Mouse (Mus musculus) C2C12 (cell line): ENCODE measurements around the gene Mpst. TPM values are rescaled to one million over a fixed set of nuclear protein-coding genes. Genes with fewer than 3 reads are reported as not detected.
A peak's percentile ranks its signal among the peaks of the same experiment; 100 is the strongest.

Experiments used
- H3K27me3 ChIP-seq: one replicate; pipeline ENCODE4 v1.6.1; 2011; ENCODE audit not compliant: control insufficient read depth, insufficient read depth, insufficient read length
- H3K36me3 ChIP-seq: one replicate; pipeline ENCODE4 v1.6.1; 2011; ENCODE audit not compliant: control insufficient read depth, insufficient read depth
- H3K4me3 ChIP-seq: one replicate; pipeline ENCODE4 v1.5.1; 2011; ENCODE audit warnings: mild to moderate bottlenecking, control low read depth; ENCODE audit not compliant: poor library complexity, insufficient read depth, severe bottlenecking
- H3K79me2 ChIP-seq: one replicate; pipeline ENCODE4 v1.6.1; 2011; ENCODE audit not compliant: control insufficient read depth, insufficient read depth
- H3K79me3 ChIP-seq: one replicate; pipeline ENCODE4 v1.6.1; 2011; ENCODE audit warnings: low read depth, control low read depth
- H3ac ChIP-seq: one replicate; pipeline ENCODE3; 2011; ENCODE audit warnings: low read depth; ENCODE audit not compliant: control insufficient read depth, insufficient read length
- CEBPB ChIP-seq: IDR thresholded peaks from one replicate; pipeline ENCODE4 v1.6.1; 2011; ENCODE audit warnings: low read depth, mild to moderate bottlenecking, control low read depth, moderate library complexity
- CTCF ChIP-seq: IDR thresholded peaks from one replicate; pipeline ENCODE4 v1.5.1; 2011; ENCODE audit not compliant: control insufficient read depth, insufficient read depth, insufficient read length
- FOSL1 ChIP-seq: IDR thresholded peaks from one replicate; pipeline ENCODE4 v1.8.0; 2011; ENCODE audit warnings: mild to moderate bottlenecking, low read length; ENCODE audit not compliant: poor library complexity, insufficient read depth, severe bottlenecking
- MAX ChIP-seq: IDR thresholded peaks from one replicate; pipeline ENCODE4 v1.6.1; 2011; ENCODE audit warnings: mild to moderate bottlenecking, control low read depth
- MYOD1 ChIP-seq: IDR thresholded peaks from one replicate; pipeline ENCODE4 v1.6.1; 2011; ENCODE audit warnings: low read depth; ENCODE audit not compliant: control insufficient read depth, insufficient read length
- MYOG ChIP-seq: IDR thresholded peaks from one replicate; pipeline ENCODE4 v1.6.1; 2011; ENCODE audit not compliant: control insufficient read depth, insufficient read length; ENCODE audit errors: extremely low read depth
- USF1 ChIP-seq: IDR thresholded peaks from one replicate; pipeline ENCODE4 v1.6.1; 2011; ENCODE audit warnings: low read depth, mild to moderate bottlenecking, control low read depth, moderate library complexity
- polyA plus RNA-seq: library from polyadenylated mRNA; unstranded; fragments of >200 nt; fragmentation: generic; extraction: Trizol; gene quantifications from one replicate; pipeline ENCODE4 v1.2.1, GENCODE M21; 2012; ENCODE audit warnings: missing spikeins

Mpst gene
- polyA plus RNA-seq, 1 experiment: 44.7 TPM

GRCm38 (mm10) chr15:78449694-78450418, 43.6 kb downstream of the Mpst start:
- H3K36me3 ChIP-seq: no peaks in the 10 kb centered on the region
- no peaks in the 10 kb centered on the region for H3K79me3 ChIP-seq
- H3K79me2 ChIP-seq: no peaks in the 10 kb centered on the region
- H3K27me3 ChIP-seq: no peaks in the 10 kb centered on the region
- peak overlapping the region; percentile 13 for H3ac ChIP-seq
- no peak for TF ChIP-seq CEBPB
- TF ChIP-seq CTCF: no peak
- peak; percentile 85 for TF ChIP-seq FOSL1
- peak; percentile 29 for TF ChIP-seq MAX
- TF ChIP-seq USF1: no peak
- H3K4me3 ChIP-seq: no peak overlapping the region

- Histone ChIP-seq H3K79me2 (no peaks in the 10 kb centered on the region), H3K4me3 (no peak overlapping the region), H3K36me3 (no peaks in the 10 kb centered on the region), H3K79me3 (no peaks in the 10 kb centered on the region), H3K27me3 (no peaks in the 10 kb centered on the region), H3ac (peak overlapping the region; percentile 27)
- TF ChIP-seq CTCF (peak; percentile 0), USF1 (no peak)
Observed at GRCm38 (mm10) chr15:78450419-78450768, 44.2 kb downstream of the Mpst start.

- H3K27me3 ChIP-seq: no peaks in the 10 kb centered on the region
- H3K79me2 ChIP-seq: no peaks in the 10 kb centered on the region
- H3ac ChIP-seq: no peak overlapping the region
- TF ChIP-seq MAX (no peak), MYOG (no peak), CEBPB (no peak), USF1 (no peak), MYOD1 (no peak), FOSL1 (no peak), CTCF (no peak)
- no peaks in the 10 kb centered on the region for H3K79me3 ChIP-seq
- no peaks in the 10 kb centered on the region for H3K36me3 ChIP-seq
- H3K4me3 ChIP-seq: no peak overlapping the region
Observed at GRCm38 (mm10) chr15:78451201-78451600, 45.0 kb downstream of the Mpst start.

GRCm38 (mm10) chr15:78452929-78453328, 46.7 kb downstream of the Mpst start:
- H3ac ChIP-seq: no peak overlapping the region
- TF ChIP-seq CEBPB: no peak
- H3K4me3 ChIP-seq: no peak overlapping the region
- H3K79me2 ChIP-seq: no peaks in the 10 kb centered on the region
- no peaks in the 10 kb centered on the region for H3K27me3 ChIP-seq
- no peaks in the 10 kb centered on the region for H3K79me3 ChIP-seq
- no peaks in the 10 kb centered on the region for H3K36me3 ChIP-seq

GRCm38 (mm10) chr15:78455168-78455567, 49.0 kb downstream of the Mpst start:
- H3K79me3 ChIP-seq: no peaks in the 10 kb centered on the region
- H3K4me3 ChIP-seq: no peak overlapping the region
- TF ChIP-seq FOSL1 (no peak), MYOD1 (no peak), MYOG (no peak), USF1 (no peak), MAX (no peak), CTCF (no peak), CEBPB (no peak)
- H3K79me2 ChIP-seq: no peaks in the 10 kb centered on the region
- no peaks in the 10 kb centered on the region for H3K27me3 ChIP-seq
- no peak overlapping the region for H3ac ChIP-seq
- H3K36me3 ChIP-seq: no peaks in the 10 kb centered on the region

- H3K79me3 ChIP-seq: no peaks in the 10 kb centered on the region
- no peak overlapping the region for H3K4me3 ChIP-seq
- H3K79me2 ChIP-seq: no peaks in the 10 kb centered on the region
- TF ChIP-seq MYOD1: peak; percentile 48
- no peak for TF ChIP-seq USF1
- H3K36me3 ChIP-seq: no peaks in the 10 kb centered on the region
- H3K27me3 ChIP-seq: peaks cover 5% of the 10 kb centered on the region
- H3ac ChIP-seq: no peak overlapping the region
Observed at GRCm38 (mm10) chr15:78456051-78456450, 49.8 kb downstream of the Mpst start.
